Mouse (Mus musculus) Patski (cell line): ENCODE measurements around the gene Asb11. TPM values are rescaled to one million over a fixed set of nuclear protein-coding genes. Genes with fewer than 3 reads are reported as not detected.

ENCODE experiments used
- ATAC-seq: fragments of 100-300 bp; one replicate; pipeline ENCODE4 v1.8.0; 2021
- CTCF ChIA-PET: fragments of 350-600 bp; sonication (Branson Sonifier 250); formaldehyde crosslinking; loops from one replicate; lab custom pipeline; 2022; ENCODE audit warnings: inconsistent platforms; lab: Charles Lee
- POLR2A ChIA-PET: fragments of 350-600 bp; sonication (Branson Sonifier 250); formaldehyde crosslinking; loops from one replicate; lab custom pipeline; 2022; ENCODE audit warnings: antibody characterized with exemption, inconsistent platforms; lab: Charles Lee
- DNase-seq: peaks from one replicate; pipeline ENCODE4 v3.0.0-alpha.2; 2011; ENCODE audit warnings: low read depth, low spot score
- H3K27me3 ChIP-seq: fragments of 371-371 bp; one replicate; pipeline ENCODE4 v1.5.1; 2021
- CTCF ChIP-seq: fragments of 100-300 bp; IDR thresholded peaks from one replicate; pipeline ENCODE4 v1.5.1; 2021
- in situ Hi-C: fragments of 300-500 bp; cut with MboI; formaldehyde crosslinking; loops from 3 replicates; pipeline ENCODE4 v1.11.1; 2018; ENCODE audit warnings: low pct_unique_long_range_greater_than_20kb, mixed read lengths
- polyA plus RNA-seq: library from polyadenylated mRNA; unstranded; gene quantifications from one replicate; pipeline ENCODE4 v1.2.3, GENCODE M21; 2021

Asb11 gene
- polyA plus RNA-seq, 1 experiment from 2014 or later = not detected

DNA sequence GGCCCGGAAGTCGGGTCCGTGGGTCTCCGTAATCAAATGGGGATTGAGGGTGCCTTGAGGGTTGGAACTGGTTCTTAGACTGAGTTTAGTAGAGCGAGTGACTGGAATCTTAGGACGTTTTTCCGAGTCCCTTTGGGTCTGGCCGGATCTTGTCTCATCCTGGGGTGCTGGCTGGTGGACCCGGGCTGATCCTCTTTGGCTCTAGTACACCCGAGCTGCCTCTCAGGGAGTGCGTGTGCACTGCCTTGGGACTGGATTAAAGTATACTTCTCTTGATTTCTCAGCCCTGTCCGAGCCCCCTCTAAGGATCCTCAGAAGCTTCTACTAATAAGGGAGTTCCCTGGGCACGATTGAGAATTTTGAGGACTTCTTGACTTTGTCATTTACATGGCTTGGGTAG is 16.8 kb upstream of the Asb11 start:
- ATAC-seq (peak; percentile 36), DNase-seq (no peak)
- ChIA-PET CTCF (interaction anchor here (0.6 kb wide), 1 partner anchor 1455 kb away, joined by 4 read pairs; the partner anchor contains the start of gene S100g), POLR2A (no interaction called here)
- peaks cover 8% of the 10 kb centered on the region for H3K27me3 ChIP-seq
- in situ Hi-C loops = no loop called here
- TF ChIP-seq CTCF = no peak

DNA sequence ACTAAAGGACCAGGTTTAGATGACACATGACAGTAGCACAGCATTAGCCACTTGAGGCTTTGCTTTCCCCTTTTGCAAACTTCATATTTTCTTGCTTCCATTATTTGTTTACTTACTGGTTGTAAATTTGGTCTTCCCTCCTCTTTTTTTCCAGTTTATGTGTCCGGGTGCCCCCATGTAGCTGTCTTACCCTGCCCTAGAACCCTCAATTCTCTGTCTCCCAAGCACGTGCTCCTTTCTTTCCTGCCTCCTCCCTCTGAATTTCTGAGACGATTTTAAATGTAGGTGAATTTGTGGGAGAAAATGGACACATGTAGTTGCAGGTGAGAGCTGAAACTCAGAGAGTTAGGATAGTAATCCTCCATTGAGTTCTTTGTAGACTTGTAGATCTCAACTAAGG is 16.3 kb upstream of the Asb11 start:
- peaks cover 8% of the 10 kb centered on the region for H3K27me3 ChIP-seq
- CTCF ChIA-PET = no interaction called here
- no peak for ATAC-seq
- DNase-seq = no peak
- TF ChIP-seq CTCF = no peak
- in situ Hi-C loops = no loop called here
- POLR2A ChIA-PET = no interaction called here

DNA sequence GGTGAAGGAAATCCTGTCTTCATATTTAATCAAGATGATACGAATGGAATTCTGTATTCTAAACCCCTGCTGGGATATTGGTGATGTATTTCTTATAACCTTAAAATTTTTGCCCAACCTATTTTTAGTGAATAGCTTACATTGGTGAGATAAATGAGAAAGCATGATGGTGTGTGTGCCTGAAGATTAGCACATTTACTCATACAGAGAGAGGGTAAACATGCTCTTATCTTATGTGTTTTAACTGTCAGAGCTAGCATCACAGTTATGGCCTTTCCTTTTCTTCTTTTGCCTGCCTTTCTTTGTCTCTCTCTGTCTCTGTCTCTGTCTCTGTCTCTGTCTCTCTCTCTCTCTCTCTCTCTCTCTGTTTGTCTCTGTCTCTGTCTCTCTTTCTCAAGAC is 12.0 kb upstream of the Asb11 start:
- POLR2A ChIA-PET = no interaction called here
- CTCF ChIA-PET = interaction anchor here (1.1 kb wide), 1 partner anchor 9 kb away, joined by 3 read pairs; no protein-coding TSS in a partner anchor
- ATAC-seq (no peak), DNase-seq (no peak)
- no peak for TF ChIP-seq CTCF
- in situ Hi-C loops = loop anchor here (25.0 kb wide), 1 partner anchor 1513 kb away; the partner anchor contains the start of gene Ctps2
- H3K27me3 ChIP-seq = peaks cover 8% of the 10 kb centered on the region

DNA sequence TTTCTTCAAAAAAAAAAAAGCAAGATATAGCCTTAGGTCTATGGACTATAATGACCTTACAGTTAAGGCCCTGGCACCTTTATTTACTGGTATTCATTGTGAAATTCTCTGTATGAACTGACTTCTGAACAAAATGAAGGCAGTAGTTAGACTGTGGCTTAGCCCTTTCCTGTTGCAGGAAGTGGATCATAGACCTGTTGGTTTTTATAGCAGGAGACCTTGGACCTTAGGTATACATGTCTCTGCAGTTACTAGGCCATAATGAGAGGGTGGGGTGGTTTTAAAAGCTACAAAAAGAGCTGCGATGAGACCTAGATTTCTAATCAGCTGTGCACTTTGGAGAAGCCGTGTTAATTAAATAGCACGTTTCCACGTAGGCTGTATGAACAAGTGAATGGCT is 9.5 kb upstream of the Asb11 start:
- ChIA-PET CTCF (interaction anchor here (1.4 kb wide), 1 partner anchor 287 kb away, joined by 3 read pairs; no protein-coding TSS in a partner anchor), POLR2A (no interaction called here)
- no peak for TF ChIP-seq CTCF
- no peak for DNase-seq
- in situ Hi-C loops = loop anchor here (25.0 kb wide), 1 partner anchor 1515 kb away; the partner anchor contains the start of gene Ctps2
- peaks cover 8% of the 10 kb centered on the region for H3K27me3 ChIP-seq
- ATAC-seq = no peak

DNA sequence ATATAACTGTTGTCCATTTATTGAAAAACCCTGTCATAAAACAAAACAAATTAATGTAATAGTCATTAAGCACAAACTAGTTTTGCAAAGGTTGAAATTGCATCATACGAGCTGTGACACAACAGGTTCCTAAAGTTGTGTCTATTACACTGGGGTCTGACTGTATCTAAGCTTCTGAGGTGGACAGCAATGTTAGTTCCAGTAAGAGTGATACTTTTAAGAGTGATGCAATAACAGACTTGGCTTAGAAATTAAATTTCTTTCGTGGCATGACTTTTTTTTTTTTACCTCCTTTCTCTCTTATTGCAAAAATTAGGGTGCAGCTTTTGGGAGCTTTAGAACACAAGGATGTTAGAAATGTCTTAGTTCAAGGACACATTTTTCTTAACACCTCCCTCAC is 8.6 kb upstream of the Asb11 start:
- DNase-seq (no peak), ATAC-seq (no peak)
- in situ Hi-C loops = loop anchor here (25.0 kb wide), 1 partner anchor 1516 kb away; the partner anchor contains the start of gene Ctps2
- POLR2A ChIA-PET = interaction anchor here (0.6 kb wide), 1 partner anchor 17 kb away, joined by 3 read pairs; no protein-coding TSS in a partner anchor
- TF ChIP-seq CTCF = no peak
- CTCF ChIA-PET = interaction anchor here (1.2 kb wide), 1 partner anchor 11 kb away, joined by 3 read pairs; no protein-coding TSS in a partner anchor
- peaks cover 8% of the 10 kb centered on the region for H3K27me3 ChIP-seq

DNA sequence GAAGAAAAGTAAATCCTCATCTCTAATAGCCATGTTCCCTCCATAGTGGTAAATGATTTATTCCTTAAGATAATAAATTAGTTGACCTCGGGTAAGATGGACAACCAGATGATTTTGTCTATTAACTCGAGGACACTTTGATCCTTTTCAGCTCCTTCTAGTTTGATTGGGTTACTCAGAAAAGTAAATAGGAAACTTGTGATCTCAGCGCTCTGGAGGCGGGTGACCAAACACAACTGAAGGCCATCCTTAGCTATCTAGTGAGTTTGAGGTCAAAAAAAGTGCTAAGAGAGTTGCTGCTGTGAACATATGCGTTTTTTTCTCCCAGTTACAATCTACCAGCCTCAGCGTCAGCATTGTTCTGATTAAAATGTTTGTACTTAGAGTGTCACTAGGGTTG is 6.2 kb upstream of the Asb11 start:
- peaks cover 4% of the 10 kb centered on the region for H3K27me3 ChIP-seq
- TF ChIP-seq CTCF = no peak
- in situ Hi-C loops = loop anchor here (25.0 kb wide), 1 partner anchor 1518 kb away; the partner anchor contains the start of gene Ctps2
- ChIA-PET CTCF (interaction anchor here (1.1 to 1.5 kb wide), 2 partner anchors 9 to 24 kb away, joined by 3 to 4 read pairs; no protein-coding TSS in a partner anchor), POLR2A (no interaction called here)
- DNase-seq = no peak
- ATAC-seq = no peak

DNA sequence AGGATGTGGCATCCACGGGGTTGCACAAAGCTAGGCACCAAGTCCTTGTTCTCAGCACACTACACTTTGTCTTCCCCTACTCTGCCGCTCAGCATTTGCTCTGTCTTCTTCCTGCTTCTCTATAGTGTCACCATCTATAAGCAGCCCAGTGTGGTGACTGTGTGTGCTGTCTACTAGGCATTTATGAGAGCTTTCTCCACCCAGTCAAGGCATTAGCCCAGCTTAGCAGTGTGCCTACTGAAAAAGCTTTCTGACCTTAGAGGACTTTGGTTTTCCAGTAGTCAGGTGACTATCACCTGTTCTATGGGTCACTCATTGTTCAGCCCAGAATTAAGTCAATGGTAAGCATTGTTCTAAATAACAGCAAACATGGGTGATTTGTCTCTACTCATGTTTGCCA is 5.7 kb upstream of the Asb11 start:
- no peak for TF ChIP-seq CTCF
- ChIA-PET CTCF (interaction anchor here (1.1 kb wide), 1 partner anchor 9 kb away, joined by 3 read pairs; no protein-coding TSS in a partner anchor), POLR2A (no interaction called here)
- DNase-seq (no peak), ATAC-seq (no peak)
- in situ Hi-C loops = loop anchor here (25.0 kb wide), 1 partner anchor 1519 kb away; the partner anchor contains the start of gene Ctps2
- peaks cover 4% of the 10 kb centered on the region for H3K27me3 ChIP-seq

DNA sequence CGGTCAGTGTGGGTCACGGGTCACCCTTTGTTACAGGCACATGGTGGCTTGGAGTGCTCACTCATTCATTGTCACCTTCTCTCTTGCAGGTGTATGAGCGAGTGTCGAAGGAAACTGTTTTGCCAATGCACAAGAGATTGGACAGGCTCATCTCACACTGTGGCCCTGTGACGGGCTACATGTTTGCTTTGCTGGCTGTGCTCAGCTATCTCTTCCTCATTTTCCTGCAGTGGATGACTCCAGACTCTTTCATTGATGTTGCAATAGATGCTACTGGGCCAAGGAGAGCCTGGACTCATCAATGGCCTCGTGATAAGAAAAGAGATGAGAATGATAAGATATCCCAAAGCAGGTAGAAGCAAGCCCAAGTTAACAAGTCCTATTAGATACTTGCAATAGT is 5.3 kb upstream of the Asb11 start:
- CTCF ChIA-PET = no interaction called here
- peaks cover 4% of the 10 kb centered on the region for H3K27me3 ChIP-seq
- DNase-seq = no peak
- no peak for TF ChIP-seq CTCF
- in situ Hi-C loops = loop anchor here (25.0 kb wide), 1 partner anchor 1519 kb away; the partner anchor contains the start of gene Ctps2
- POLR2A ChIA-PET = no interaction called here
- no peak for ATAC-seq

DNA sequence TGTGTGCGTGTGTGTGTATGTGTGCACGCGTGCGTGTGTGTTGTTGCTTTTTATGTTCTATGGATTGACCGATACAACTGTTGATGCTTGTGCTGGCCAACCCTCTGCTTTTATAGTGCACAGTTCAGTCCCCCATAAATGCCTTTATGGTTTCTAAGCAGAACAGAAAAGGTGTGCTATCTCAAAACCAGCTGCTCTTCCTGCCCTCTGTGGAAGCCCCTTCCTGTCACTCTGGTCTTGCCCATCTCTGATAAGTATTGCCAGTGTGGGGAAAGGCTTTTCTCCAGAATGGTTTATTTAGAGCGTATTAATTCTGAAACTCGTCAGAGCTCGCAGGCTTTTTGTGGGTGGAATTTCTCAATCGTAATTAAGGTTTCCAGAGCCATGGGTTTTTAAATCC is 4.1 kb upstream of the Asb11 start:
- ChIA-PET POLR2A (no interaction called here), CTCF (no interaction called here)
- no peak for TF ChIP-seq CTCF
- DNase-seq = no peak
- in situ Hi-C loops = loop anchor here (25.0 kb wide), 1 partner anchor 1520 kb away; the partner anchor contains the start of gene Ctps2
- H3K27me3 ChIP-seq = peaks cover 10% of the 10 kb centered on the region
- no peak for ATAC-seq

DNA sequence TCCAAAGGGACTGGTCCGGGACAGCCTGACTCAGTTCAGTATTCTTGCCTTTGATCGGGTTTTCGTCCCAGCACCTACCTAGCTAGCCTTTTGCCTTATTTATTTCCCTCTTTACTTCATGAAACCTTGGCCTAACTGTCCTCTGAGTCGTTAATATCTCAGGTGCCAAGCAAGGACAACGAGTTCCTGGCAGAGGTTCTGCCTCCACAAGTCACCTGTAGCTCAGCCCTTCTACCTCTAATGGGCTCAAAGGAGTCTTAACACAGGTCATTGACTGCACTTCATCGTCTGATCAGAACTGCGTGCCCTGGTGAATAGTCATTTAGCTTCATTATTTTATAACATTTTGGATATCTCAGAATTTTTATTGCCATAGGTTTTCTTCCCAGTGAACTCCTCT is 2.7 kb downstream of the Asb11 start:
- no peak for DNase-seq
- POLR2A ChIA-PET = no interaction called here

DNA sequence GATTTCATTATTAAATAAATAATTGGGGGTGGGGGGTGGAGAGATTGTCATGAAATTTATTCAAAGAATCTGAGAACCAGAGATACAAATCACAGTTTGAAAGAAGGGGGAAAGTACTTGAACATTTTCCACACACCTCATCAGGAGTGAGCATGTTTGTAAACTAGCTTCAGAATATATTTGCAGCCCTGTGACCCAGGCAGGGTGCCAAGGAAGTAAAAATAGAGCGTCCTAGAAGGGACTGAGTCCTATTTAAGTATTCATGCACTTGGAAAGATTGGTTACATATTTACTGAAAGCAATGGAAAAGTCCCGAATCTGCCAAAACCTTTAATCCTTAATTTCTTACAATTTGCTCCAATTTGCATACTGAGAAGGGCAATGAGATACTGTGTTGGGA is 3.3 kb downstream of the Asb11 start:
- in situ Hi-C loops = loop anchor here (10.0 to 25.0 kb wide), 2 partner anchors 355 to 1528 kb away; partner anchors contain the start of genes Cltrn and Ctps2
- no peak for DNase-seq
- CTCF ChIA-PET = no interaction called here
- POLR2A ChIA-PET = no interaction called here
- TF ChIP-seq CTCF = no peak
- H3K27me3 ChIP-seq = peaks cover 31% of the 10 kb centered on the region
- ATAC-seq = no peak

More for the DNA sequence above, 2.7 kb downstream of the Asb11 start:
- peaks cover 28% of the 10 kb centered on the region for H3K27me3 ChIP-seq
- in situ Hi-C loops = loop anchor here (25.0 kb wide), 1 partner anchor 1527 kb away; the partner anchor contains the start of gene Ctps2
- TF ChIP-seq CTCF = no peak
- no peak for ATAC-seq
- CTCF ChIA-PET = no interaction called here
